Mouse (Mus musculus): ENCODE results near the gene Ankrd11.

GRCm38 (mm10) chr8:123041008-123041773, 886 bp downstream of the Ankrd11 start:
- TF ChIP-seq CTCF (IDR thresholded peaks at IDR 0.05; ENCODE audit: low read depth) (no peak), EP300 (IDR thresholded peaks at IDR 0.05; ENCODE audit: low read depth) (no peak)

All from heart, postnatal 0 days (tissue).